25 mouse cellular contexts compared by ENCODE assay signal in genomic region chr4:104949304-104949703, GRCm38 (mm10). TPM values are rescaled to one million over a fixed set of nuclear protein-coding genes. Genes with fewer than 3 reads are reported as not detected.
DNase-seq lines count a peak whose midpoint lies in the region; ATAC-seq and TF ChIP-seq lines count a peak whose summit lies in the region.
"Had no signal": no experiment of that assay in that cellular context is flagged by ENCODE, and none has a peak within 500 bp of the region (broad histone marks: within the 10 kb centered on the region; RNA-seq: fewer than 3 reads in every experiment).

No protein-coding gene starts in this region.

- TF ChIP-seq EP300 in MEL (IDR thresholded peaks at IDR 0.05; ENCODE audit: low read depth in 1 of 2, low read length in 2 of 2), result no peak

- intact Hi-C loops in left cerebral cortex, postnatal 4 days (cut with DNase I), result no loop called here

- H3K4me1 ChIP-seq in MEL (ENCODE audit: control insufficient read depth in 1 of 2, insufficient read depth in 2 of 2, low read length in 2 of 2), result peaks cover 4 to 28% of the 10 kb centered on the region in 2 experiments
- H3K4me1 ChIP-seq: heart, embryonic 10.5 days; hindbrain, embryonic 15.5 days; intestine, embryonic 15.5 days; limb, embryonic 13.5 days; liver, embryonic 12.5 days; midbrain, embryonic 15.5 days; neural tube, embryonic 13.5 days had no signal

- ATAC-seq in frontal cortex, adult (ENCODE audit: low TSS enrichment), result peak; percentile 57; the same call in 1 of the 2 replicates
- ATAC-seq: intestine, embryonic 15.5 days; liver, embryonic 12.5 days; midbrain, embryonic 15.5 days had no signal

- no peak for TF ChIP-seq POLR2A in MEL (IDR thresholded peaks at IDR 0.05; ENCODE audit: control insufficient read depth in 1 of 2, insufficient read depth in 1 of 2, low read depth in 1 of 2, low read length in 2 of 2, poor library complexity in 1 of 2)

- H3K27ac ChIP-seq in MEL (ENCODE audit: control insufficient read depth, low read depth, low read length), result peak overlapping the region; percentile 45; the same call in 1 of the 2 replicates
- H3K27ac ChIP-seq: heart, embryonic 10.5 days; hindbrain, embryonic 15.5 days; intestine, embryonic 15.5 days; limb, embryonic 13.5 days; liver, embryonic 12.5 days; midbrain, embryonic 15.5 days; neural tube, embryonic 13.5 days had no signal

- H3K27me3 ChIP-seq in MEL (ENCODE audit: control insufficient read depth in 1 of 2, insufficient read depth in 2 of 2, low read length in 2 of 2), result no peaks in the 10 kb centered on the region
- H3K27me3 ChIP-seq: hindbrain, embryonic 15.5 days; intestine, embryonic 15.5 days; limb, embryonic 13.5 days; liver, embryonic 12.5 days; midbrain, embryonic 15.5 days; neural tube, embryonic 13.5 days had no signal

- TF ChIP-seq CTCF in MEL (IDR thresholded peaks at IDR 0.05 in 2 of 3, conservative IDR thresholded peaks at IDR 0.05 in 1 of 3; ENCODE audit: control insufficient read depth in 1 of 3, insufficient read depth in 1 of 3, low read depth in 2 of 3, low read length in 3 of 3, poor library complexity in 1 of 3, severe bottlenecking in 1 of 3), result no peak

- DNase-seq in frontal cortex, postnatal 25 days (ENCODE audit: low spot score in 2 of 2), result no peak
- DNase-seq in left cerebral cortex, adult 9 months (ENCODE audit: low spot score in 2 of 2), result peak; percentile 9 to 11
- no peak for DNase-seq in left cerebral cortex, postnatal 4 days
- DNase-seq in MEL (ENCODE audit: low read depth, low spot score), result no peak
- peak; percentile 54 for DNase-seq in brain, adult 2 months (ENCODE audit: low read depth, low spot score)
- DNase-seq in kidney, postnatal 14 days, result no peak
- DNase-seq: cerebellum, adult 8-10 months; cerebellum, postnatal 36 days; gastrocnemius, postnatal 10 days; retina, postnatal 1 day; right cerebral cortex, postnatal 4 days; thymus, adult 2 months; thymus, postnatal 4 days had no signal

- H3K4me3 ChIP-seq in MEL (ENCODE audit: control insufficient read depth in 1 of 2, insufficient read depth in 1 of 2, low read depth in 2 of 2, low read length in 2 of 2), result no peak overlapping the region
- H3K4me3 ChIP-seq: heart, embryonic 10.5 days; hindbrain, embryonic 15.5 days; intestine, embryonic 15.5 days; limb, embryonic 13.5 days; liver, embryonic 12.5 days; midbrain, embryonic 15.5 days; myocyte; neural tube, embryonic 13.5 days had no signal

- H3K9ac ChIP-seq in MEL (ENCODE audit: control insufficient read depth, low read depth, low read length, poor library complexity, severe bottlenecking), result no peak overlapping the region
- H3K9ac ChIP-seq: hindbrain, embryonic 15.5 days; intestine, embryonic 15.5 days; limb, embryonic 13.5 days; liver, embryonic 12.5 days; midbrain, embryonic 15.5 days; neural tube, embryonic 13.5 days had no signal

- H3K9me3 ChIP-seq in MEL (replicated peaks; ENCODE audit: insufficient read depth, low read length), result no peaks in the 10 kb centered on the region
- H3K9me3 ChIP-seq: heart, embryonic 10.5 days; hindbrain, embryonic 15.5 days; intestine, embryonic 15.5 days; limb, embryonic 13.5 days; liver, embryonic 12.5 days; midbrain, embryonic 15.5 days; neural tube, embryonic 13.5 days had no signal

- TF ChIP-seq RAD21 in MEL (IDR thresholded peaks at IDR 0.05; ENCODE audit: low read depth, low read length), result no peak

- H3K36me3 ChIP-seq in MEL (ENCODE audit: control insufficient read depth in 1 of 2, insufficient read depth in 2 of 2, low read length in 2 of 2), result peaks cover 0 to 27% of the 10 kb centered on the region in 2 experiments; a peak in 2 of 4 replicates
- H3K36me3 ChIP-seq: heart, embryonic 10.5 days; hindbrain, embryonic 15.5 days; intestine, embryonic 15.5 days; limb, embryonic 13.5 days; liver, embryonic 12.5 days; midbrain, embryonic 15.5 days; neural tube, embryonic 13.5 days had no signal

- H3K79me2 ChIP-seq in MEL (ENCODE audit: control insufficient read depth, insufficient read depth, low read length, poor library complexity), result no peaks in the 10 kb centered on the region

TF ChIP-seq in MEL, 35 proteins besides CTCF, POLR2A, EP300 and RAD21:
- TF ChIP-seq ZC3H11A (IDR thresholded peaks at IDR 0.05; ENCODE audit: low read depth, low read length), result no peak
- TF ChIP-seq CHD1 (IDR thresholded peaks at IDR 0.05; ENCODE audit: low read depth, low read length), result no peak
- TF ChIP-seq GABPA (IDR thresholded peaks at IDR 0.05; ENCODE audit: low read depth, low read length), result no peak
- no peak for TF ChIP-seq NELFE (IDR thresholded peaks at IDR 0.05; ENCODE audit: low read depth, low read length)
- TF ChIP-seq TCF12 (IDR thresholded peaks at IDR 0.05; ENCODE audit: low read depth, low read length), result no peak
- no peak for TF ChIP-seq UBTF (IDR thresholded peaks at IDR 0.05; ENCODE audit: borderline replicate concordance, insufficient read depth, low read depth, low read length)
- no peak for TF ChIP-seq ETS1 (IDR thresholded peaks at IDR 0.05; ENCODE audit: low read depth, low read length)
TF ChIP-seq in MEL: peak in this region for 0.

RNA-seq across cellular contexts. Expression of gene Fyb2, which starts 36.0 kb away (rescaled TPM):
- total RNA-seq in left cerebral cortex, postnatal 4 days (2021), result under 1 TPM; 0.50 to 0.74 TPM
- 0.07 and 0.08 TPM in 2 replicates for total RNA-seq in MEL (2012; rRNA removed)
- under 1 TPM in 1 of 2 experiments, not detected in 1; 0.10 TPM for polyA plus RNA-seq in MEL (2012; ENCODE audit: insufficient read depth in 1 of 2, insufficient read length in 2 of 2, low read depth in 1 of 2, low replicate concordance in 2 of 2, missing spikeins in 1 of 2)
- total RNA-seq: granulocyte monocyte progenitor cell, adult 5-6 weeks; heart, postnatal 4 days; megakaryocyte, adult 5-6 weeks had no signal
- polyA plus RNA-seq: liver, embryonic 12.5 days had no signal

Comparison
In these comparisons a context has a peak if more than half of its experiments do, and no peak if none do; other contexts are left out.
1. DNase-seq: peak in left cerebral cortex, adult 9 months (2 of 2) and brain, adult 2 months (single experiment); none in frontal cortex, postnatal 25 days (0 of 2), left cerebral cortex, postnatal 4 days (single experiment), MEL (single experiment) and kidney, postnatal 14 days (single experiment).